Mouse (Mus musculus): Measurements from ENCODE around the gene Il2rb. TPM values are rescaled to one million over a fixed set of nuclear protein-coding genes. Genes with fewer than 3 reads are reported as not detected.

Gene Il2rb
- polyA plus RNA-seq, 1 experiment from 2014 or later: not detected

GRCm38 (mm10) chr15:78481448-78482000, 13.5 kb downstream of the Il2rb start:
- no peak overlapping the region for H3K4me2 ChIP-seq
- no peak for ATAC-seq (ENCODE audit: insufficient number of reproducible peaks, low FRiP score)
- WGBS: 51% methylated on average over 9 of the region's 9 CpGs

GRCm38 (mm10) chr15:78480991-78481390, 14.1 kb downstream of the Il2rb start:
- Histone ChIP-seq H3K4me3 (no peak overlapping the region), H3K9ac (no peak overlapping the region), H3K27ac (ENCODE audit: poor library complexity, severe bottlenecking) (no peak overlapping the region), H3K4me2 (no peak overlapping the region), H3K27me3 (replicated peaks) (peaks cover 9% of the 10 kb centered on the region), H3K4me1 (replicated peaks) (peaks cover 9% of the 10 kb centered on the region; the same call in 1 of the 2 replicates), H3K36me3 (no peaks in the 10 kb centered on the region), H3K9me3 (replicated peaks) (no peaks in the 10 kb centered on the region)
- peak; percentile 17; the same call in 1 of the 2 replicates for ATAC-seq (ENCODE audit: insufficient number of reproducible peaks, low FRiP score)
- 36% methylated on average over 2 of the region's 2 CpGs for WGBS

More at GRCm38 (mm10) chr15:78481448-78482000, 13.5 kb downstream of the Il2rb start:
- H3K27me3 ChIP-seq (replicated peaks): peaks cover 15% of the 10 kb centered on the region
- H3K9me3 ChIP-seq (replicated peaks): no peaks in the 10 kb centered on the region
- no peak overlapping the region for H3K4me3 ChIP-seq
- no peak overlapping the region for H3K9ac ChIP-seq
- no peak overlapping the region for H3K27ac ChIP-seq (ENCODE audit: poor library complexity, severe bottlenecking)
- H3K4me1 ChIP-seq (replicated peaks): 0 out of 2 replicates have a peak, but pooled peaks cover 7% of the 10 kb centered on the region
- H3K36me3 ChIP-seq: no peaks in the 10 kb centered on the region

DNA sequence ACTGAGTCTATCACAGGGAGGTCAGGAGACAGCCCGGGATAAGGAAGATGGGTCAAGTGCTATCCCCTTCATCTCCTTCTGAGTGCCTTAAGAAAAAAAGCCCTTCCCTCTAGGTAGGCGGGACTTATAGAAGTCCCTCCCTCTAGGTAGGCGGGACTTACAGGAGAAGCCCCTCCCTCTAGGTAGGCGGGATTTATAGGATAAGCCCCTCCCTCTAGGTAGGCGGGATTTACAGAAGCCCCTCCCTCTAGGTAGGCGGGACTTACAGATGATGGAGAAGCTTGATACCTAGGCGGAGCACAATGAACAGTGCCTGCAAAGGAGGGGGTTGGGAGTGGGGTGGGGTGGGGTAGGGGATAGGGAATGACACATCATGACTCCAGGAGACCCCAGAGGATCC, 15.0 kb downstream of the Il2rb start:
- no peak overlapping the region for H3K4me2 ChIP-seq
- no peak overlapping the region for H3K4me3 ChIP-seq
- no peaks in the 10 kb centered on the region for H3K36me3 ChIP-seq
- no peak for ATAC-seq (ENCODE audit: insufficient number of reproducible peaks, low FRiP score)
- no peaks in the 10 kb centered on the region for H3K9me3 ChIP-seq (replicated peaks)
- H3K9ac ChIP-seq: no peak overlapping the region
- no peak overlapping the region for H3K27ac ChIP-seq (ENCODE audit: poor library complexity, severe bottlenecking)
- peaks cover 18% of the 10 kb centered on the region for H3K4me1 ChIP-seq (replicated peaks)
- peaks cover 2% of the 10 kb centered on the region for H3K27me3 ChIP-seq (replicated peaks)
- WGBS: 69% methylated on average over 7 of the region's 7 CpGs

GRCm38 (mm10) chr15:78479470-78479869, 15.6 kb downstream of the Il2rb start:
- no peaks in the 10 kb centered on the region for H3K9me3 ChIP-seq (replicated peaks)
- no peak overlapping the region for H3K27ac ChIP-seq (ENCODE audit: poor library complexity, severe bottlenecking)
- no peak overlapping the region for H3K4me2 ChIP-seq
- no peaks in the 10 kb centered on the region for H3K36me3 ChIP-seq
- H3K9ac ChIP-seq: no peak overlapping the region
- no peak overlapping the region for H3K4me3 ChIP-seq
- peaks cover 5% of the 10 kb centered on the region; the same call in 1 of the 2 replicates for H3K27me3 ChIP-seq (replicated peaks)
- H3K4me1 ChIP-seq (replicated peaks): peaks cover 19% of the 10 kb centered on the region
- ATAC-seq (ENCODE audit: insufficient number of reproducible peaks, low FRiP score): no peak
- WGBS: 69% methylated on average over 5 of the region's 5 CpGs

DNA sequence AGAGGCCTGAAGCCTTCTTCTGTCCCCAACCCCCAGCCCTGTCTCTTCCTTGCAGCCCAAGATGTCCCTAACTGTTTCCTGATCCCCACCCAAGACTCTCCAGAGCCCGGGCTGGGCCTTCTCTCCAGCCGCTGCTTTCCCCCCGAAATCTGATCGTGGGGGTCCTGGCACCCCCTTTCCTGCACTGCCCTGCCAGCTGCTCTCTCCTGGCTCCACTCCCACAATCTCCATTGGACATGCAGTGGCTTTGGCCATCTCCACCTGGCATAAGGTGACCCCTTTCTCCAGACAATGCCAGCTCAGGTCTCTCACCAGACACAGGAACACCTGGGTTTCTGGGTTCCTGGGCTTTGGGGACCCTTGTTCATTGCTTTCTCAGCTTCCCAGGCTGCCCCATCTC, 17.0 kb downstream of the Il2rb start:
- Histone ChIP-seq H3K27ac (ENCODE audit: poor library complexity, severe bottlenecking) (no peak overlapping the region), H3K9me3 (replicated peaks) (no peaks in the 10 kb centered on the region), H3K36me3 (no peaks in the 10 kb centered on the region), H3K4me1 (replicated peaks) (peaks cover 19% of the 10 kb centered on the region), H3K9ac (no peak overlapping the region), H3K4me3 (no peak overlapping the region), H3K27me3 (replicated peaks) (0 out of 2 replicates have a peak, but pooled peaks cover 5% of the 10 kb centered on the region), H3K4me2 (no peak overlapping the region)
- 87% methylated on average over 4 of the region's 4 CpGs for WGBS
- ATAC-seq (ENCODE audit: insufficient number of reproducible peaks, low FRiP score): no peak

DNA sequence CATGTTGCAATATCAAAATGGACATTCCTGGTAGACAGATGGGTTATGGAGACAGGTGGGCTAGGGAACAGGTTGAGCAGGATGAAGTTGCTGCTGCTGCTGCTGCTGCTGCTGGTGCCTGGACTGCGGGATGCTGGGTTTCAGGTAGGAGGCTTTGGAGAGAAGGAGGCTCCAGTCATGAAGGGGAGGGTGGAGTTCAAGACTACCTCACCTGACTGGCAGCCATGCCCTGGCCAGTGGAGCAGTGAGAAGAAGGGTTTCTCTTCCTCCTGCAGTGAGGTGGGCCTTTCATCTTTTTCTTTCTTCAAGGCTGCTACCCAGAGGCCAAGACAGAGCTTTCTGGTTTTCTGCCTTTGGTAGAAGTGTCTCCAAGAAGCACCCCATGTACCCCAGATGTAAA, 18.2 kb downstream of the Il2rb start:
- no peak overlapping the region for H3K4me2 ChIP-seq
- no peak for ATAC-seq (ENCODE audit: insufficient number of reproducible peaks, low FRiP score)
- no peak overlapping the region for H3K4me3 ChIP-seq
- H3K36me3 ChIP-seq: no peaks in the 10 kb centered on the region
- H3K4me1 ChIP-seq (replicated peaks): peaks cover 25% of the 10 kb centered on the region
- H3K27ac ChIP-seq (ENCODE audit: poor library complexity, severe bottlenecking): no peak overlapping the region
- 89% methylated on average over 1 of the region's 1 CpGs for WGBS
- 0 out of 2 replicates have a peak, but pooled peaks cover 5% of the 10 kb centered on the region for H3K27me3 ChIP-seq (replicated peaks)
- no peaks in the 10 kb centered on the region for H3K9me3 ChIP-seq (replicated peaks)
- H3K9ac ChIP-seq: no peak overlapping the region

DNA sequence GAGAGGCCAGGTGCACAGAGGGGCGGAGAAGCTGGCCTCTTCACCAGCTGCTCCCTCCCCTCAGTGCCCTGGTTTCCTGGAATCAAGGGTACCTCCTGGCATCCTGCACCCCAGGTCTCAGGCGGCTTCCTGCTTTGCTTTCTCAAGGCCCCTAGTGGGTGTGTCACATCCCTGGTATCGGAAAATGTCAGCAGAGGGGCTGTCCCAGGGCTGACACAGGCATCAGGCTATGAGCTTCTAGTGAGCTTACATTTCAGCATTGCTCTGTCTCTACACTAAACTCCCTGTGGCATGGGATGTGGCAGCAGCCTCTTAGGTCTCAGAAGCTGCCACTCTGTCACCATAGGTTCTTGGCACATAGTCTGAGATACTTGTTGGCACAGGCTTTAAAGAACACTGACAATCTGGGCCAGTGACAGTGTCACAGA, 19.5 kb downstream of the Il2rb start:
- Histone ChIP-seq H3K4me2 (no peak overlapping the region), H3K36me3 (no peaks in the 10 kb centered on the region), H3K9ac (0 out of 2 replicates have a peak overlapping the region, but pooled peaks have one; percentile 20), H3K27me3 (replicated peaks) (0 out of 2 replicates have a peak, but pooled peaks cover 5% of the 10 kb centered on the region), H3K27ac (ENCODE audit: poor library complexity, severe bottlenecking) (no peak overlapping the region), H3K4me3 (no peak overlapping the region), H3K9me3 (replicated peaks) (no peaks in the 10 kb centered on the region), H3K4me1 (replicated peaks) (peaks cover 31% of the 10 kb centered on the region)
- WGBS: 43% methylated on average over 3 of the region's 3 CpGs
- ATAC-seq (ENCODE audit: insufficient number of reproducible peaks, low FRiP score): peak; percentile 23; the same call in 1 of the 2 replicates

GRCm38 (mm10) chr15:78473442-78473841, 21.6 kb downstream of the Il2rb start:
- Histone ChIP-seq H3K36me3 (no peaks in the 10 kb centered on the region), H3K4me3 (no peak overlapping the region), H3K27me3 (replicated peaks) (0 out of 2 replicates have a peak, but pooled peaks cover 5% of the 10 kb centered on the region), H3K27ac (ENCODE audit: poor library complexity, severe bottlenecking) (no peak overlapping the region), H3K9ac (no peak overlapping the region), H3K4me1 (replicated peaks) (peaks cover 34% of the 10 kb centered on the region), H3K9me3 (replicated peaks) (no peaks in the 10 kb centered on the region), H3K4me2 (no peak overlapping the region)
- no peak for ATAC-seq (ENCODE audit: insufficient number of reproducible peaks, low FRiP score)
- WGBS: 80% methylated on average over 6 of the region's 6 CpGs

- Histone ChIP-seq H3K4me1 (replicated peaks) (peaks cover 34% of the 10 kb centered on the region), H3K4me2 (no peak overlapping the region), H3K4me3 (no peak overlapping the region), H3K9ac (no peak overlapping the region), H3K9me3 (replicated peaks) (no peaks in the 10 kb centered on the region), H3K36me3 (no peaks in the 10 kb centered on the region), H3K27me3 (replicated peaks) (0 out of 2 replicates have a peak, but pooled peaks cover 5% of the 10 kb centered on the region), H3K27ac (ENCODE audit: poor library complexity, severe bottlenecking) (no peak overlapping the region)
- WGBS: 32% methylated on average over 7 of the region's 7 CpGs
- ATAC-seq (ENCODE audit: insufficient number of reproducible peaks, low FRiP score): no peak
These were observed 23.2 kb downstream of the Il2rb start for GRCm38 (mm10) chr15:78471902-78472301.

DNA sequence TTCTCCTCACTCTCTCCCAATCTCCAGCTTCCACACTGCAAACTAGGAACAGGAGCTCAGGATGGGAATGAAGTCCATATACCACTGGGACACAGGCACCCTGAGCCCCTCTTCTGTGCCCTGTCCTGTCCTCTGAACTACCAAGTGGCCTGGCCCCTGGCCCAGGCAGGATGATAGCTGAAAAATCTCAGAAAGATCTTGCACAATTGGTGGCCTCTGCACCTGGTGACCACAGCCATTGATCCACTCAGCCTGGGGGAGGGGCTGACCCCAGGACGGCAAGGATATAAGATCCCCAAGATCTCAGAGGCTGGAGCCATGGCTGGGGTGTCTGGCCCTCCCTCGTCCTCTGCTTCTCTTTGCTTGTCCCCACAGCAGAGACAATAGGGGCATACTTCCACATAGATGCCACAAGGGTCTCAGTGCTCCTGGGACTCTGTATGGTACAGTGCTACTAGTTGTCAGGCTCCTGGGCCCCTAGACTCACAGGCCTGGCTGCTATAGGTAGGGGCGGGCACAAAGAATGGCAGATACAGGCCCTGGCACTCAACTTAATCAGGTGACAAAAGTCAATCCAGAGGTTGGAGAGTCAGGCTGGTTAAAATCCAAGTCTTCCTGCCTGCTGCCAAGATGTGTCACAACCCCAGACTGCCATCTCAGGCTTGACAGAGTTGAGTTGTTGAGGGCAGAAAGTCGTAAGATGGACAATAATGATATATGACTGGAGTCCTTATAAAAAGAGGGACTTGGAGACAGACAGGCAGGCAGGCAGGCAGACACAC, 24.4 kb downstream of the Il2rb start:
- Histone ChIP-seq H3K4me2 (no peak overlapping the region), H3K27me3 (replicated peaks) (peaks cover 5% of the 10 kb centered on the region; the same call in 1 of the 2 replicates), H3K4me1 (replicated peaks) (peaks cover 29% of the 10 kb centered on the region), H3K36me3 (no peaks in the 10 kb centered on the region), H3K9ac (no peak overlapping the region), H3K27ac (ENCODE audit: poor library complexity, severe bottlenecking) (no peak overlapping the region), H3K9me3 (replicated peaks) (no peaks in the 10 kb centered on the region), H3K4me3 (no peak overlapping the region)
- WGBS: 66% methylated on average over 4 of the region's 4 CpGs
- no peak for ATAC-seq (ENCODE audit: insufficient number of reproducible peaks, low FRiP score)

- H3K27ac ChIP-seq (ENCODE audit: poor library complexity, severe bottlenecking): no peak within 1 kb of the TSS
- no peaks in the 10 kb centered on the region; the same call in 1 of the 2 replicates for H3K27me3 ChIP-seq (replicated peaks)
- no peak within 1 kb of the TSS for H3K4me3 ChIP-seq
- 72% methylated on average over 7 of the region's 7 CpGs for WGBS
- H3K9me3 ChIP-seq (replicated peaks): no peaks in the 10 kb centered on the region
- ATAC-seq (ENCODE audit: insufficient number of reproducible peaks, low FRiP score): no peak
- H3K4me2 ChIP-seq: no peak within 1 kb of the TSS
- H3K9ac ChIP-seq: no peak within 1 kb of the TSS
- no peaks in the 10 kb centered on the region for H3K36me3 ChIP-seq
- H3K4me1 ChIP-seq (replicated peaks): peaks cover 22% of the 10 kb centered on the region
These were observed 26.6 kb downstream of the Il2rb start, which contains the start of gene Tmprss6 for GRCm38 (mm10) chr15:78468379-78468937. Tmprss6 (minus strand) TSS chr15:78468634.
